Mouse (Mus musculus): Measurements from ENCODE around the gene Cd247. TPM values are rescaled to one million over a fixed set of nuclear protein-coding genes. Genes with fewer than 3 reads are reported as not detected.

Gene Cd247
- polyA plus RNA-seq, 2 experiments, result 0.07 to 0.47 TPM

DNA sequence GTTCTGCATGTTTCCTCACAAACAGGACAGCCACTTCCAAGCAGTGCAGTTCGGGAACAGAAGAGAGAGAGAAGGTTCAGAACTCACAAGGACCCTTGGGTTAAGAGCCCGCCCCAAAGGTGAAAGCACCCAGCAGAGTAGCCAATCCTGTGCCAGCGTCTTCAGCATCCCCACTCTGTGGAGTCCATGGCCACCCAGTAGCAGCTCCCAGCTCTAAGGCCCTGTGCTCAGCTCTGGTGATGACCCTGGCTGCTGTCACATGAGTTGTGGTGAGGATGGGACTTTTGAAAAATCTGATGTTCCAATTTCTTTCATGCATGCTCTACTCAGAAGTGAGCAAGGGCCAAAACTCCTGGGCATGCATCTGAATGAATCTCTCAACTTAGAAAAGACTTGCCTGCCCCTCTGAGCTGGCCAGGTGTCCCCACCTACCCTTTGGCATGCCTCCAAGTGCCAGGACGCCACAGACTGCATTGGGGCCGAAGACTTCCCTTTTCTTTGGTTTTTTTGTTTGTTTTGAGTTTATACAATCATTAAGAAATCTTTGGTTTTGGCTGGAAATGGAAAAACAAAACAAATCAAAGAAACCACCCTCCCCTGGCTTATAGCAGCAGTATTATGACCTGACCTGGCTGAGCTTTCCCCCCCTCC is 78.3 kb downstream of the Cd247 start:
- no peak overlapping the region for H3K9ac ChIP-seq (replicated peaks)
- 73% methylated on average over 5 of the region's 5 CpGs for WGBS (ENCODE audit: insufficient replicate concordance)
- TF ChIP-seq CTCF (IDR thresholded peaks at IDR 0.05; ENCODE audit: low read depth), result no peak
- TF ChIP-seq EP300 (IDR thresholded peaks at IDR 0.05; ENCODE audit: low read depth), result no peak
- H3K36me3 ChIP-seq (replicated peaks; ENCODE audit: control insufficient read depth, insufficient read depth, low read depth), result no peaks in the 10 kb centered on the region
- H3K27ac ChIP-seq, result no peak overlapping the region
- no peaks in the 10 kb centered on the region for H3K9me3 ChIP-seq (ENCODE audit: control insufficient read depth, low read length)
- no peak for DNase-seq (ENCODE audit: low read depth in 3 of 3, low spot score in 3 of 3)
- no peak overlapping the region for H3K4me3 ChIP-seq (ENCODE audit: insufficient read depth in 1 of 2, low read depth in 2 of 2, low read length in 2 of 2)
- no peak overlapping the region for H3K4me2 ChIP-seq (ENCODE audit: low read depth)
- peaks cover 0 to 10% of the 10 kb centered on the region in 2 experiments; a peak in 2 of 4 replicates for H3K4me1 ChIP-seq (replicated peaks; ENCODE audit: control insufficient read depth in 2 of 2, insufficient read depth in 2 of 2, low read length in 1 of 2)
- no peak for ATAC-seq (ENCODE audit: insufficient read depth)
- H3K27me3 ChIP-seq (ENCODE audit: control insufficient read depth, insufficient read depth, low read length), result no peaks in the 10 kb centered on the region

- Histone ChIP-seq H3K27me3 (ENCODE audit: control insufficient read depth, insufficient read depth, low read length) (no peaks in the 10 kb centered on the region), H3K4me2 (ENCODE audit: low read depth) (no peak overlapping the region), H3K4me3 (ENCODE audit: insufficient read depth in 1 of 2, low read depth in 2 of 2, low read length in 2 of 2) (no peak overlapping the region), H3K36me3 (replicated peaks; ENCODE audit: control insufficient read depth, insufficient read depth, low read depth) (no peaks in the 10 kb centered on the region), H3K9me3 (ENCODE audit: control insufficient read depth, low read length) (no peaks in the 10 kb centered on the region), H3K4me1 (replicated peaks; ENCODE audit: control insufficient read depth in 2 of 2, insufficient read depth in 2 of 2, low read length in 1 of 2) (peaks cover 0 to 10% of the 10 kb centered on the region in 2 experiments; a peak in 2 of 4 replicates), H3K27ac (no peak overlapping the region), H3K9ac (replicated peaks) (no peak overlapping the region)
- 33% methylated on average over 8 of the region's 8 CpGs for WGBS (ENCODE audit: insufficient replicate concordance)
- peak; percentile 51; the same call in 1 of the 2 replicates for ATAC-seq (ENCODE audit: insufficient read depth)
- TF ChIP-seq EP300 (IDR thresholded peaks at IDR 0.05; ENCODE audit: low read depth) (no peak), CTCF (IDR thresholded peaks at IDR 0.05; ENCODE audit: low read depth) (no peak)
- no peak for DNase-seq (ENCODE audit: low read depth in 3 of 3, low spot score in 3 of 3)
Measured at GRCm38 (mm10) chr1:165868659-165869058, 80.2 kb downstream of the Cd247 start.

DNA sequence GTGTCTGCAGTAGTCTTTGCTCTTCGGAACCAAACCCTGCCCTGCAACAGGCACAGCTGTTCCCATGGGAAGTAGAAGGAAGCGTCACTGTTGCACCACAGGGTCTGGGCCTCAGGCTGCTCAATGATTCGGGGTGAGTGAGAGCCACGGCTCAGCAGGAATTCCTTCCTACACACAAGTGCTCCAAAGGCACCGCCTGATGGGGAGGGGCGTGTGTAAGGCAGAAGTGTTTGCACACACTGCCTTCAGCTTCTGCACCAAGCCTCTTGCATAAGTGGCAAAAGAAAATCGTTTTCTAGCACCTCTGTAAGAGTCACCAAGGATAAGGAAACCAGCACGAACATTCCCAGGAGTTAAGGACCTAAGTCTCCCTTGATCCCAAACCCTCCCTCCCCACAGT is 86.2 kb downstream of the Cd247 start:
- Histone ChIP-seq H3K4me2 (ENCODE audit: low read depth) (no peak overlapping the region), H3K27ac (no peak overlapping the region), H3K27me3 (ENCODE audit: control insufficient read depth, insufficient read depth, low read length) (no peaks in the 10 kb centered on the region), H3K4me3 (ENCODE audit: insufficient read depth in 1 of 2, low read depth in 2 of 2, low read length in 2 of 2) (no peak overlapping the region), H3K36me3 (replicated peaks; ENCODE audit: control insufficient read depth, insufficient read depth, low read depth) (peaks cover 2% of the 10 kb centered on the region), H3K9ac (replicated peaks) (no peak overlapping the region), H3K4me1 (replicated peaks; ENCODE audit: control insufficient read depth in 2 of 2, insufficient read depth in 2 of 2, low read length in 1 of 2) (peaks cover 0 to 4% of the 10 kb centered on the region in 2 experiments; a peak in 1 of 4 replicates), H3K9me3 (ENCODE audit: control insufficient read depth, low read length) (no peaks in the 10 kb centered on the region)
- ATAC-seq (ENCODE audit: insufficient read depth), result no peak
- TF ChIP-seq CTCF (IDR thresholded peaks at IDR 0.05; ENCODE audit: low read depth) (no peak), EP300 (IDR thresholded peaks at IDR 0.05; ENCODE audit: low read depth) (no peak)
- DNase-seq (ENCODE audit: low read depth in 3 of 3, low spot score in 3 of 3), result no peak
- 68% methylated on average over 8 of the region's 8 CpGs for WGBS (ENCODE audit: insufficient replicate concordance)

- 56% methylated on average over 6 of the region's 6 CpGs for WGBS (ENCODE audit: insufficient replicate concordance)
- no peak overlapping the region for H3K27ac ChIP-seq
- no peak for ATAC-seq (ENCODE audit: insufficient read depth)
Measured at GRCm38 (mm10) chr1:165875520-165876284, 87.2 kb downstream of the Cd247 start.

GRCm38 (mm10) chr1:165878751-165879150 is 90.3 kb downstream of the Cd247 start:
- H3K4me1 ChIP-seq (replicated peaks; ENCODE audit: control insufficient read depth in 2 of 2, insufficient read depth in 2 of 2, low read length in 1 of 2), result peaks cover 0 to 4% of the 10 kb centered on the region in 2 experiments; a peak in 1 of 4 replicates
- ATAC-seq (ENCODE audit: insufficient read depth), result no peak
- H3K9ac ChIP-seq (replicated peaks), result no peak overlapping the region
- no peak for TF ChIP-seq EP300 (IDR thresholded peaks at IDR 0.05; ENCODE audit: low read depth)
- TF ChIP-seq CTCF (IDR thresholded peaks at IDR 0.05; ENCODE audit: low read depth), result no peak
- DNase-seq (ENCODE audit: low read depth in 3 of 3, low spot score in 3 of 3), result no peak
- no peaks in the 10 kb centered on the region for H3K27me3 ChIP-seq (ENCODE audit: control insufficient read depth, insufficient read depth, low read length)
- H3K36me3 ChIP-seq (replicated peaks; ENCODE audit: control insufficient read depth, insufficient read depth, low read depth), result peaks cover 2% of the 10 kb centered on the region
- no peak overlapping the region for H3K27ac ChIP-seq
- H3K4me3 ChIP-seq (ENCODE audit: insufficient read depth in 1 of 2, low read depth in 2 of 2, low read length in 2 of 2), result no peak overlapping the region
- 91% methylated on average over 2 of the region's 2 CpGs for WGBS (ENCODE audit: insufficient replicate concordance)
- H3K9me3 ChIP-seq (ENCODE audit: control insufficient read depth, low read length), result no peaks in the 10 kb centered on the region
- no peak overlapping the region for H3K4me2 ChIP-seq (ENCODE audit: low read depth)

More at GRCm38 (mm10) chr1:165875520-165876284, 87.2 kb downstream of the Cd247 start:
- Histone ChIP-seq H3K9ac (replicated peaks) (no peak overlapping the region), H3K27me3 (ENCODE audit: control insufficient read depth, insufficient read depth, low read length) (no peaks in the 10 kb centered on the region), H3K4me1 (replicated peaks; ENCODE audit: control insufficient read depth in 2 of 2, insufficient read depth in 2 of 2, low read length in 1 of 2) (peaks cover 0 to 4% of the 10 kb centered on the region in 2 experiments; a peak in 1 of 4 replicates), H3K4me2 (ENCODE audit: low read depth) (no peak overlapping the region), H3K9me3 (ENCODE audit: control insufficient read depth, low read length) (no peaks in the 10 kb centered on the region), H3K4me3 (ENCODE audit: insufficient read depth in 1 of 2, low read depth in 2 of 2, low read length in 2 of 2) (no peak overlapping the region), H3K36me3 (replicated peaks; ENCODE audit: control insufficient read depth, insufficient read depth, low read depth) (peaks cover 2% of the 10 kb centered on the region)
- DNase-seq (ENCODE audit: low read depth in 3 of 3, low spot score in 3 of 3), result no peak
- TF ChIP-seq EP300 (IDR thresholded peaks at IDR 0.05; ENCODE audit: low read depth), result no peak
- no peak for TF ChIP-seq CTCF (IDR thresholded peaks at IDR 0.05; ENCODE audit: low read depth)

All from liver, embryonic 14.5 days (tissue).